Mouse (Mus musculus) limb, embryonic 13.5 days (tissue): Measurements from ENCODE around the gene Ptges3. TPM values are rescaled to one million over a fixed set of nuclear protein-coding genes. Genes with fewer than 3 reads are reported as not detected.

ENCODE experiments used
- ATAC-seq: fragments of 200-750 bp; cut with Nextera tagmentation; 2 replicates; pipeline ENCODE4 v1.8.0; 2017; ENCODE audit warnings: low read depth, moderate number of reproducible peaks, moderate TSS enrichment; ENCODE audit not compliant: low FRiP score
- H3K27ac ChIP-seq: fragments of 300-500 bp; sonication (generic); 2 replicates; pipeline ENCODE4 v1.5.1; 2015; ENCODE audit warnings: inconsistent platforms, mild to moderate bottlenecking, moderate library complexity
- H3K27me3 ChIP-seq: fragments of 300-500 bp; sonication (generic); 2 replicates; pipeline ENCODE4 v1.6.1; 2015; ENCODE audit warnings: mild to moderate bottlenecking, inconsistent platforms
- H3K36me3 ChIP-seq: fragments of 300-500 bp; sonication (generic); 2 replicates; pipeline ENCODE4 v1.6.1; 2015; ENCODE audit warnings: inconsistent platforms, mild to moderate bottlenecking, moderate library complexity
- H3K4me1 ChIP-seq: fragments of 300-500 bp; sonication (generic); 2 replicates; pipeline ENCODE4 v1.6.1; 2015; ENCODE audit warnings: inconsistent platforms
- H3K4me2 ChIP-seq: fragments of 300-500 bp; sonication (generic); replicated peaks from 2 replicates; pipeline ENCODE4 v1.6.1; 2015; ENCODE audit warnings: inconsistent platforms, mild to moderate bottlenecking, moderate library complexity
- H3K4me3 ChIP-seq: fragments of 300-500 bp; sonication (generic); 2 replicates; pipeline ENCODE4 v1.5.1; 2015; ENCODE audit warnings: moderate library complexity, mild to moderate bottlenecking, inconsistent platforms
- H3K9ac ChIP-seq: fragments of 300-500 bp; sonication (generic); 2 replicates; pipeline ENCODE4 v1.6.1; 2015; ENCODE audit warnings: mild to moderate bottlenecking, inconsistent platforms
- H3K9me3 ChIP-seq: fragments of 300-500 bp; sonication (generic); 2 replicates; pipeline ENCODE4 v1.6.1; 2016; ENCODE audit warnings: inconsistent platforms
- WGBS: fragments of 180-500 bp; shearing (Covaris S2); methylation state at CpG from one replicate; pipeline ENCODE4 v1.1.7; 2015; 5-methylcytosine and 5-hydroxymethylcytosine counted together
- polyA plus RNA-seq: library from polyadenylated mRNA; unstranded; fragments of >200 nt; fragmentation: Nextera tagmentation; extraction: Ambion mirVana; gene quantifications from 2 replicates; pipeline ENCODE4 v1.2.1, GENCODE M21; 2015

Gene Ptges3
- 564 and 574 TPM in 2 replicates for polyA plus RNA-seq

DNA sequence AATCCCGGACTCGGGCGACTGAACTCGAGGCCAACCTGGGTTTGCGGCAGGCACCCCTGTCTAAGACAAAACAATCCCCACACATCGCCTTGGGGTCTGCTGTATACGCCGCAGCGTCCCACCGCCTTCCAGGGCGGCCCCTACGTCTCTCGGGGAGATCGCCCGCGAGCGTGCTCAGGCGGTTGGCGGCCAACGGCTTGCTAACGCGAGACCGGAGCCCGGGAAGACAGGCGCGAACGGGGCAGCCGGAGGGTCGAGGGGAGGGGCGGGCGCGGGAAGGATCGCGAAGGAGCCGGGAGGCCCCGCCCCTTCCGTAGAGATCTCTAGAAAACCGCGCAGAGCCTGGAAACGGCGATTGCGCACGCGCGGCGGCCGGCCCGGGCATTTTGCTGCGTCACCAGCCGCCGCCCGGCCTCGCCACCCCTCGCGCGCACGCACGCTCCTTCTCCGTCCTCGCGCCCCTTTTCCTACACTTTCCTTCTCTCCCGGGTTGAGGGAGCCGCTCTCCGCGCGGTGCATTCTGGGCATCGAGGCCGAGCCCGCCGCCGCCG is at the start of gene Ptges3:
Gene Ptges3 (plus strand): TSS at position 354 of the 551 bp plus-strand sequence.
- H3K9ac ChIP-seq = peak within 1 kb of the TSS; percentile 98
- peak within 1 kb of the TSS; percentile 84 for H3K4me2 ChIP-seq

DNA sequence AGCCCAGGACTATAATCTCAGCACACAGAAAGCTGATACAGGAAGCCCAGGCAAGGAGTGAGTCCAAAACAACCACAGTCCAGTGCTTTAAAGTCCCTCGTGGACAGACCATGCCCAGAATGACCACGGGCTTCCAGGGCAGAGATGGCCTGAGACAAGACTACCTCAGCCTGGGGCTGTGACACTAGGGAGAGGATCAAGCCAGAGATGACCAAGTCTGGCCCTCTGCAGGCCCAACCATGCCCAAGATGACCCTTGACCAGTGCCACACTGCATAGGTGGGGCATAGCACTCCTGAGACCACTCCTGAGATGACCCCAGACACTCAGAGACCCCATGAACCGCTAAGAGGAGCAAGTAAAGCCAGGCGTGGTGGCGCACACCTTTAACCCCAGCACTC is 49.0 kb upstream of the Ptges3 start:
- Histone ChIP-seq H3K4me1 (no peaks in the 10 kb centered on the region), H3K27me3 (no peaks in the 10 kb centered on the region), H3K9me3 (no peaks in the 10 kb centered on the region), H3K4me2 (no peak overlapping the region), H3K4me3 (no peak overlapping the region), H3K9ac (no peak overlapping the region), H3K36me3 (no peaks in the 10 kb centered on the region), H3K27ac (no peak overlapping the region)
- no peak for ATAC-seq
- 82% methylated on average over 5 of the region's 5 CpGs for WGBS

More for the DNA sequence above, at the start of gene Ptges3:
- Histone ChIP-seq H3K27ac (peak within 1 kb of the TSS; percentile 99), H3K27me3 (no peaks in the 10 kb centered on the region), H3K36me3 (peaks cover 17% of the 10 kb centered on the region; the same call in 1 of the 2 replicates), H3K4me1 (peaks cover 22% of the 10 kb centered on the region), H3K4me3 (peak within 1 kb of the TSS; percentile 98), H3K9me3 (no peaks in the 10 kb centered on the region)
- under 1% methylated on average over 70 of the region's 72 CpGs for WGBS
- peak; percentile 95 for ATAC-seq

DNA sequence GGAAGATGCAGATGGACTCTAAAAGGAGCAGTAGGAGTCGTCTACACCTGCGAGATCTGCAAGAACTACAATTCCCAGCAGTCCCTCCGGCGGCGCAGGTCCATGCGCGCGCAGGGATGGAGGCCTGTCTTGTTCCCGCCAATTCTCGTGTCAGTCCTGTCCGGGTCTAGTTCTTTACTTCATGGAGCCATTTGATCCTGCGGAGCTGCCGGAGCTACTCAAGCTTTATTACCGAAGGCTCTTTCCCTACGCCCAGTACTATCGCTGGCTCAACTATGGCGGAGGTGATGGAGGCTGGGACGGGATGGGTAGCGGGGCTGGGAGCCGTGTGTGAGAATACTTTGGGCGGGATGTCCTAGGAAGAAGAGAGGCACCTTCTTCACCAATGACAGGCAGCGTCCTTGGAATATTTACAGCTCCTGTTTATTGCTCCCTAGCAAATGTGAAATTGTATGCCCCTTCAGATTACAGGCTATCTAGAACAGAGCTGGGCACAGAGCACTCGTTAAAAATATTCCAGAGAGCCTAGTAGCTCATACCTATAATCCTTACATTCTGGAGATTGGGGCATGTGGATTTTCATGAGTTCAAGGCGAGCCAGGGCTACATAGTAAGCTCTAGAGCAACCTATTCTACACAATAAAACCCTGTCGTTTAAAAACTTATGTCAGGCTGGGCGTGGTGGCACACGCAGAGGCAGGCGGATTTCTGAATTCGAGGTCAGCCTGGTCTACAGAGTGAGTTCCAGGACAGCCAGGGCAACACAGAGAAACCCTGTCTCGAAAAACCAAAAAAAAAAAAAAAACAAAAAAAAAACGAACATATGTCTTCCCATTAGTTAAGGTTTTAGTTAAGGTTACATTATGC is 43.5 kb upstream of the Ptges3 start, which contains the start of gene Prim1:
Gene Prim1 (plus strand): TSS at position 101 of the 867 bp plus-strand sequence.
- H3K4me2 ChIP-seq = peak within 1 kb of the TSS; percentile 66
- peaks cover 21% of the 10 kb centered on the region for H3K36me3 ChIP-seq
- H3K9me3 ChIP-seq = no peaks in the 10 kb centered on the region
- H3K27ac ChIP-seq = peak within 1 kb of the TSS; percentile 84
- no peaks in the 10 kb centered on the region for H3K27me3 ChIP-seq
- H3K4me1 ChIP-seq = peaks cover 2% of the 10 kb centered on the region; the same call in 1 of the 2 replicates
- 4% methylated on average over 31 of the region's 31 CpGs for WGBS
- H3K9ac ChIP-seq = peak within 1 kb of the TSS; percentile 78
- peak within 1 kb of the TSS; percentile 63 for H3K4me3 ChIP-seq
- ATAC-seq = peak; percentile 93

DNA sequence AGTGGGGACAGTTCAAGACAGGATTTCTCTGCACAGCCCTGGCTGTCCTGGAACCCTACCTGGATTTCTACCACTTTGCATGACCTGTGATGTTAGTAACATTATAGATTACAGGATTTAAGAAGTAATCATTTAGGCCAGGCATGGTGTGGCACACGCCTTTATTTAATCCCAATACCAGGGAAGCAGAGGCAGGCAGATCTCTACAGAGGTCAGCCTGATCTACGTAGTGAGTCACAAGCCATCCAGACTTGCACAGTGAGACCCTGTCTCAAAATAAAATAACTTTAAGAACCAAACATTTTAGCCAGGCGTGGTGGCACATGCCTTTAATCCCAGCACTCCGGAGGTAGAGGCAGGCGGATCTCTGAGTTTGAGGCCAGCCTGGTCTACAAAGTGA is 36.6 kb upstream of the Ptges3 start:
- Histone ChIP-seq H3K36me3 (peaks cover 84% of the 10 kb centered on the region), H3K27ac (no peak overlapping the region), H3K9ac (no peak overlapping the region), H3K27me3 (no peaks in the 10 kb centered on the region), H3K4me3 (no peak overlapping the region), H3K4me1 (no peaks in the 10 kb centered on the region), H3K4me2 (no peak overlapping the region), H3K9me3 (no peaks in the 10 kb centered on the region)
- ATAC-seq = no peak
- 96% methylated on average over 5 of the region's 5 CpGs for WGBS

DNA sequence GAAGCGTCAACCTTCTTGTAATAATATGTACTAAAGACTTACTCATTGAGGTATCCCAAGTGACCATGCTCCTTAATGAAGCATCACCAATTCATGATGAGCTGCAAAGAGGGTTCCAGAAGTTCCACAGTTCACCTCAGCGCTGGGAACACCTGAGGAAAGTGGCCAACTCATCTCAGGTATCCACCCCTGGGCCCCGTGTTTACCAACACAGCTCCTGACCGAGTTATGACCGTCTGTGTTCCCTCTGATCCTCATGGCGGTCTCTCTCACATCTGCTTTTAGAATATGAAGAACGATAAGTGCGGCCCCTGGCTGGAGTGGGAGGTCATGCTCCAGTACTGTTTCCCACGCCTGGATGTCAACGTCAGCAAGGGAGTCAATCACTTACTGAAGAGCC is 35.3 kb upstream of the Ptges3 start:
- Histone ChIP-seq H3K27ac (no peak overlapping the region), H3K36me3 (peaks cover 89% of the 10 kb centered on the region), H3K4me3 (no peak overlapping the region), H3K4me2 (no peak overlapping the region), H3K9ac (no peak overlapping the region), H3K27me3 (no peaks in the 10 kb centered on the region), H3K4me1 (no peaks in the 10 kb centered on the region), H3K9me3 (no peaks in the 10 kb centered on the region)
- ATAC-seq = no peak
- 96% methylated on average over 10 of the region's 10 CpGs for WGBS

DNA sequence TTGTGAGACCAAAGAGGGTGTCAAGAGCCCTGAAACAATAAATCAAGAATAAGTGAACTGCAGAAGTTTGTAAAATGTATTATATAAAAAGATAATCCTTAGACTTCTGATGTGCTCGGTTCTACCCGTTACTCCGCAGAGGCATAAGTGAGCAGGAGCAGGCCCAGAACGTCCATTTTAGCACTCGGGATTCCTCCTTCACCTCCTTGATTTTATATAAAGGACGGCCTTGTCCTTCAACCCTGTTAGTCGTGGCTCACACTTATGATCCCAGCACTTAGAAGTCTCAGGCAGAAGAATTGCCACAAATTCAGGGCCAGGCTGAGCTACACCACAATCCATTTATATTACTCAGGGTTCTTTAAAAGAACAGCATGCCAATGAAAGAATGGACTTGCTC is 28.8 kb upstream of the Ptges3 start:
- Histone ChIP-seq H3K9me3 (no peaks in the 10 kb centered on the region), H3K4me2 (no peak overlapping the region), H3K4me1 (peaks cover 5% of the 10 kb centered on the region), H3K4me3 (no peak overlapping the region), H3K27ac (no peak overlapping the region), H3K36me3 (peaks cover 63% of the 10 kb centered on the region), H3K27me3 (no peaks in the 10 kb centered on the region), H3K9ac (no peak overlapping the region)
- no peak for ATAC-seq
- 90% methylated on average over 7 of the region's 7 CpGs for WGBS

DNA sequence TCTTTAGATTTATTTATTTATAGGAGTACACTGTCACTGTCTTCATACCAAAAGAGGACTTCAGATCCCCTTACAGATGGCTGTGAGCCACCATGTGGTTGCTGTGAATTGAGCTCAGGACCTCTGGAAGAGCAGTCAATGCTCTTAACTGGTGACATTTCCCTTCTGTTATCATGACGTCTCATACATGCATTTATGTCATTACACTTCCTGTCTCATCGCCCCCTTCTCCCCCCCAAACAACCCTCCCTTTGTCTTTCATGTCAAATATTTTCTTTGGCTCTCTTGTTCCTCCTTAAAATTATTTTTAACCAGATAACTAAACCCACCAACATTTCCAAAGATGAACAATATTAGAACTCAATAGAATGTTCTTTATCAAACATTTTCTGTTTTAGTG is 27.9 kb upstream of the Ptges3 start:
- ATAC-seq = no peak
- peaks cover 55% of the 10 kb centered on the region for H3K36me3 ChIP-seq
- H3K27me3 ChIP-seq = no peaks in the 10 kb centered on the region
- 76% methylated on average over 2 of the region's 2 CpGs for WGBS
- no peak overlapping the region for H3K4me2 ChIP-seq
- H3K9ac ChIP-seq = no peak overlapping the region
- H3K27ac ChIP-seq = no peak overlapping the region
- no peaks in the 10 kb centered on the region for H3K9me3 ChIP-seq
- peaks cover 5% of the 10 kb centered on the region for H3K4me1 ChIP-seq
- no peak overlapping the region for H3K4me3 ChIP-seq

DNA sequence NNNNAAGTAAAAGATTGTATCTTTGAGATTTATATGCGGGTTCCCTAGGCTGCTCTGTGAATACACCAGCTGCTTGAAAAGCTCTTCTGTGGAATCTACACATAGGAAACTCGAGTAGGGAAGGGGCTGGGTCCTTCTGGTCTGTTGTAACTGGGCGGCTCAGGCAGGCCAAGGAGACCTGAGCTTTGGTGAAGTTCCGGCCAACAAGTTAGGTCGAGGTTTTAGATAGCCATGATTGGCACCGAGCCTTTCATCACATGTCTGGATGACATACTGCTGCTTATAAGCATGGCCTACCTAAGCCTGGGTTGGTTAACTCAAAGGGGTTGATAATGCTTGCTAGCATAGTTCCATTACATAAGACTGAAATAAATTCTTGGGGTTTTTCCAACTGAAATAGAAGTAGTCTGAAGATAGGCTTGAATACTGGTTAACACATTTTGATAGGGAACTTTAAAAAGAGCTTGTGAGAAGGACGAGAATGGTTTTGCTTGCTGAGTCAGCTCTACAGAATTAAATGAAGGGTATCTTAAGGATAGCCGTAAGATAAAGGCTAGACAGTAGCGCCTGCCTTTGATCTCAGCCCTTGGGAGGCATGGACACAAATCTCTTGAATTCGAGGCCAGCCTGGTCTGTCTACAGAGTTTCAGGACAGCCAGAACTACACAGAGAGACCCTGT is 21.9 kb upstream of the Ptges3 start:
- Histone ChIP-seq H3K27me3 (no peaks in the 10 kb centered on the region), H3K4me1 (peaks cover 51% of the 10 kb centered on the region), H3K27ac (peak overlapping the region; percentile 96), H3K36me3 (peaks cover 37% of the 10 kb centered on the region), H3K4me3 (peak overlapping the region; percentile 86), H3K9me3 (no peaks in the 10 kb centered on the region), H3K9ac (peak overlapping the region; percentile 100), H3K4me2 (peak overlapping the region; percentile 92)
- 6% methylated on average over 10 of the region's 10 CpGs for WGBS
- ATAC-seq = no peak

DNA sequence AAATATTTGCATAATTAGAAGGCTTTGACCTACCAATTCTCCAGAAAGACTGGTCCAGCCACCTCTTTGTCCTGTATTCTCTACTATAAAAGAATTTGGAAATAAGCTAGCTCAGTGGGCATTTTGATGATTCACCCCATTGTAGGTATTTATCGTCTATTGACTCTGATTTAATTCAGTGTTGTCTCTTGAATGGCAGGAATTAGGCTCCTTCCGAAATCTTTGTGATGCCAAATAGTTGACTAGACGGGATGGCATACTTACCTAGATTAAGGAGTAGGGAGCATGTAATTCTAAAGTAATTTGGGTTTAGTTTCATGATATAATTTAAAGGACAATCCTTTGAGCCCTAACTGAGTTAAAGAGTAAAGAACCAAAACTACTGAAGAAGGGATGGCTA is 20.8 kb upstream of the Ptges3 start:
- peak overlapping the region; percentile 7 for H3K4me3 ChIP-seq
- H3K4me2 ChIP-seq = peak overlapping the region; percentile 45
- H3K27me3 ChIP-seq = no peaks in the 10 kb centered on the region
- H3K4me1 ChIP-seq = peaks cover 61% of the 10 kb centered on the region
- peaks cover 47% of the 10 kb centered on the region for H3K36me3 ChIP-seq
- WGBS = 79% methylated on average over 3 of the region's 3 CpGs
- no peaks in the 10 kb centered on the region for H3K9me3 ChIP-seq
- peak overlapping the region; percentile 40 for H3K9ac ChIP-seq
- ATAC-seq = no peak
- no peak overlapping the region for H3K27ac ChIP-seq

DNA sequence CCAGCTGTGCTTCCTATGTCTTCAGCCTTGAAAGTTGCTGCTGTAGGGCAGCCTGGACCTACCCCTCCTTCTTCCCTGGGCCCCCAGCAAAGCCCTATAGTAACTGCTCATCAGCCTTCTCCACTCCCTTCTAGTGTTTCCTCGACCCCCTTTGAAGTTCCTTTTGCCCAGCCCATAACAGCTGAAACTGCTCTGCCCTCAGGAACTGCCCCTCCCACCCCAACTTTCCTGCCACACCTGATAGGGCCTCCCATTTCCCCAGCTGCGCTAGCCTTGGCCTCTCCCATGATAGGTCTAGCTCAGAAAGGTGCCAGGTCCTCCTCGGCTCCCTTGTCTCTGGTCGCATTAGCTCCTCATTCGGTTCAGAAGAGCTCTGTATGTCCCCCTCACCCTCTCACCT is 19.6 kb upstream of the Ptges3 start:
- Histone ChIP-seq H3K4me2 (peak overlapping the region; percentile 45; the same call in 1 of the 2 replicates), H3K27ac (no peak overlapping the region), H3K4me1 (peaks cover 71% of the 10 kb centered on the region), H3K9ac (no peak overlapping the region), H3K9me3 (no peaks in the 10 kb centered on the region), H3K36me3 (peaks cover 59% of the 10 kb centered on the region), H3K4me3 (no peak overlapping the region), H3K27me3 (no peaks in the 10 kb centered on the region)
- no peak for ATAC-seq
- WGBS = 43% methylated on average over 5 of the region's 5 CpGs

DNA sequence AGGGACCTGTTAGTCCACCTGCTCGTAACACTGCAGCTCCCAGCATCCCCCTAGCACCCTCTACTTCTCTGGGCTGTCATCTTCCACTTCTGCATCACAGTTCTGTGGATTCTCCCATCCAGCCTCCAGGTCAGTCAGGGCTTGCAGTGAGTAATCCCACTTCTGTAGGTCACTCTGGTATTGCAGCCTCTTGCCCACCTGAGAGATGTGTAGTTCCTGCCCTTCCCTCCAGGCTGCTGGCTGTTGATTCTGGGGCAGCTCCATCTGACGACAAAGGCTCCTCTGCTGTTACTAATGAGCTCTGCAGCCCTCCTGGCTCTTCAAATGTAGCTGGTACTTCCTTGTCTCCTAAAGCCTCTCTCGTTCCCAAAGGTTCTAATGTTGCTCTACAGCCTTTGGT is 18.9 kb upstream of the Ptges3 start:
- WGBS = 73% methylated on average over 3 of the region's 3 CpGs
- H3K36me3 ChIP-seq = peaks cover 66% of the 10 kb centered on the region
- H3K4me1 ChIP-seq = peaks cover 73% of the 10 kb centered on the region
- no peaks in the 10 kb centered on the region for H3K9me3 ChIP-seq
- no peak overlapping the region; the same call in 1 of the 2 replicates for H3K27ac ChIP-seq
- no peak overlapping the region; the same call in 1 of the 2 replicates for H3K4me3 ChIP-seq
- ATAC-seq = no peak
- H3K27me3 ChIP-seq = no peaks in the 10 kb centered on the region
- H3K9ac ChIP-seq = 0 out of 2 replicates have a peak overlapping the region, but pooled peaks have one; percentile 26
- H3K4me2 ChIP-seq = no peak overlapping the region

DNA sequence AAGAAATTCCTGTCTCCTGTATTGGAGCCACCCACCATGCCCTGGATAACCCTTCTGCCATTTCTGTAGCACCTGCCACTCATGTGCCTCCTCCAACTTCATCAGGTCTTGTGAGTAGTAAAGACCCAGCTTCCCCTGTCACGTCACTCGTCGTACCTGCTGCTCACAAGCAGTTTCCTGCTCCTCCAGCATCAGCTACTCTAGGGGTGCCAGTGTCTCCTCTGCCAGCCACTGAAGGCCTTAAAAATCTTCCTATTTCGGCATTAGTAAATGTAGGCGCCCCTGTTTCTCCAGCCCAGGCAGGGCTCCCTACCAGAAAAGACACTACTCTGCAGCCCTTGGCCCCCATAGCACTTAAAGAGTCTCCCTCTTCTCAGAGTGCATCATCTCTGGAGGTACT is 18.5 kb upstream of the Ptges3 start:
- H3K4me3 ChIP-seq = no peak overlapping the region; the same call in 1 of the 2 replicates
- H3K9me3 ChIP-seq = no peaks in the 10 kb centered on the region
- no peak overlapping the region for H3K4me2 ChIP-seq
- no peak overlapping the region for H3K27ac ChIP-seq
- peaks cover 74% of the 10 kb centered on the region for H3K4me1 ChIP-seq
- no peak overlapping the region for H3K9ac ChIP-seq
- no peak for ATAC-seq
- H3K36me3 ChIP-seq = peaks cover 70% of the 10 kb centered on the region
- 85% methylated on average over 5 of the region's 5 CpGs for WGBS
- H3K27me3 ChIP-seq = no peaks in the 10 kb centered on the region
